Mouse (Mus musculus) liver, postnatal 0 days (tissue): ENCODE measurements around the gene Mapkapk3. TPM values are rescaled to one million over a fixed set of nuclear protein-coding genes. Genes with fewer than 3 reads are reported as not detected.

Experiments
- ATAC-seq: fragments of 200-750 bp; cut with Nextera tagmentation; 2 replicates; pipeline ENCODE4 v1.8.0; 2017; ENCODE audit warnings: mild to moderate bottlenecking, moderate library complexity
- DNase-seq: peaks from one replicate; pipeline ENCODE4 v3.0.0-alpha.2; 2016
- H3K27ac ChIP-seq: fragments of 300-500 bp; sonication (generic); 2 replicates; pipeline ENCODE4 v1.5.1; 2014; ENCODE audit warnings: antibody characterized with exemption, moderate library complexity, mild to moderate bottlenecking, low read depth
- H3K27me3 ChIP-seq: fragments of 300-500 bp; sonication (generic); 2 replicates; pipeline ENCODE4 v1.6.1; 2014; ENCODE audit warnings: low read length, control low read depth, mixed read lengths; ENCODE audit not compliant: insufficient read depth
- H3K36me3 ChIP-seq: fragments of 300-500 bp; sonication (generic); replicated peaks from 2 replicates; pipeline ENCODE4 v1.6.1; 2014; ENCODE audit warnings: mild to moderate bottlenecking, control low read depth, low read length, moderate library complexity, mixed read lengths; ENCODE audit not compliant: insufficient read depth
- H3K4me1 ChIP-seq: fragments of 300-500 bp; sonication (generic); 2 replicates; pipeline ENCODE4 v1.6.1; 2014; ENCODE audit warnings: antibody characterized with exemption, mild to moderate bottlenecking, control low read depth; ENCODE audit not compliant: insufficient read depth
- H3K4me2 ChIP-seq: fragments of 300-500 bp; sonication (generic); 2 replicates; pipeline ENCODE4 v1.6.1; 2014; ENCODE audit warnings: low read depth, mild to moderate bottlenecking, low read length, moderate library complexity, mixed read lengths
- H3K4me3 ChIP-seq: fragments of 300-500 bp; sonication (generic); 2 replicates; pipeline ENCODE4 v1.5.1; 2014; ENCODE audit warnings: low read depth, low read length
- H3K9ac ChIP-seq: fragments of 300-500 bp; sonication (generic); replicated peaks from 2 replicates; pipeline ENCODE4 v1.6.1; 2014; ENCODE audit warnings: mild to moderate bottlenecking, moderate library complexity
- H3K9me3 ChIP-seq: fragments of 300-500 bp; sonication (generic); 2 replicates; pipeline ENCODE4 v1.6.1; 2016; ENCODE audit warnings: mild to moderate bottlenecking, control low read depth, low read length, mixed read lengths
- CTCF ChIP-seq: sonication (generic); IDR thresholded peaks from 2 replicates; pipeline ENCODE4 v1.5.1; 2016; ENCODE audit warnings: antibody characterized with exemption, low read depth
- EP300 ChIP-seq: IDR thresholded peaks from 2 replicates; pipeline ENCODE4 v1.6.1; 2016; ENCODE audit warnings: antibody characterized with exemption, low read depth, mild to moderate bottlenecking
- WGBS: fragments of 180-500 bp; shearing (Covaris S2); extraction: QIAGEN DNeasy Blood & Tissue Kit; methylation state at CpG from one replicate; pipeline ENCODE4 v1.1.7; 2014; ENCODE audit not compliant: insufficient replicate concordance; 5-methylcytosine and 5-hydroxymethylcytosine counted together
- microRNA-seq: library from miRNA; unstranded; fragments of <30 nt; microRNA quantifications from one replicate; pipeline ENCODE4, GENCODE M21; 2016
- polyA plus RNA-seq: library from polyadenylated mRNA; unstranded; fragments of >200 nt; fragmentation: Nextera tagmentation; extraction: Ambion mirVana; gene quantifications from 2 replicates; pipeline ENCODE4 v1.2.1, GENCODE M21; 2015

Mapkapk3 gene
- polyA plus RNA-seq, 1 experiment from 2014 or later, result 8.3 TPM

- WGBS, result 4% methylated on average over 20 of the region's 50 CpGs
- peak overlapping the region; percentile 49 for H3K4me3 ChIP-seq
- peak overlapping the region; percentile 78 for H3K4me2 ChIP-seq
- no peak overlapping the region for H3K27ac ChIP-seq
- peaks cover 6% of the 10 kb centered on the region for H3K4me1 ChIP-seq
- H3K9ac ChIP-seq, result no peak overlapping the region
- ATAC-seq (no peak), DNase-seq (peak; percentile 21)
- no peaks in the 10 kb centered on the region for H3K9me3 ChIP-seq
- no peaks in the 10 kb centered on the region for H3K36me3 ChIP-seq
- TF ChIP-seq CTCF (no peak), EP300 (no peak)
- H3K27me3 ChIP-seq, result peaks cover 78% of the 10 kb centered on the region
Measured at GRCm38 (mm10) chr9:107230991-107231538, 58.6 kb downstream of the Mapkapk3 start.

GRCm38 (mm10) chr9:107224597-107224996 lies 65.1 kb downstream of the Mapkapk3 start:
- Histone ChIP-seq H3K4me2 (no peak overlapping the region), H3K36me3 (no peaks in the 10 kb centered on the region), H3K9ac (no peak overlapping the region), H3K4me1 (no peaks in the 10 kb centered on the region), H3K27ac (no peak overlapping the region), H3K27me3 (peaks cover 23% of the 10 kb centered on the region), H3K4me3 (no peak overlapping the region), H3K9me3 (no peaks in the 10 kb centered on the region)
- WGBS, result 79% methylated on average over 1 of the region's 1 CpGs
- no peak for DNase-seq
- TF ChIP-seq CTCF, result no peak
- no peak for TF ChIP-seq EP300
- ATAC-seq, result no peak

Small RNAs within 50 kb of the gene (microRNA-seq; reads per million reads assigned to microRNA genes)
- not detected for gene Gm22238

Other genes starting within 250 kb of the Mapkapk3 start
- 0.02 TPM in 1 of 2 replicates, not detected in the other for gene Dock3, start 58.0 kb downstream of the Mapkapk3 start, polyA plus RNA-seq
- 17.1 and 21.9 TPM in 2 replicates for gene Cish, start 6.1 kb upstream of the Mapkapk3 start, polyA plus RNA-seq
- gene Hemk1, start 48.5 kb upstream of the Mapkapk3 start, polyA plus RNA-seq, result 2.5 and 3.2 TPM in 2 replicates
- gene 6430571L13Rik, start 50.7 kb upstream of the Mapkapk3 start, polyA plus RNA-seq, result 0.14 and 0.22 TPM in 2 replicates
- gene Cacna2d2, start 109.7 kb upstream of the Mapkapk3 start, polyA plus RNA-seq, result not detected in 2 replicates
- gene Tmem115, start 244.1 kb upstream of the Mapkapk3 start, polyA plus RNA-seq, result 15.7 and 17.9 TPM in 2 replicates